Mouse (Mus musculus) stomach, embryonic 16.5 days (tissue): Measurements from ENCODE around the gene Pgap3. TPM values are rescaled to one million over a fixed set of nuclear protein-coding genes. Genes with fewer than 3 reads are reported as not detected.

Experiments
- ATAC-seq: fragments of 200-750 bp; cut with Nextera tagmentation; 2 replicates; pipeline ENCODE4 v1.8.0; 2017; ENCODE audit warnings: moderate number of reproducible peaks, moderate TSS enrichment; ENCODE audit not compliant: insufficient read depth, low FRiP score
- H3K27ac ChIP-seq: fragments of 300-500 bp; sonication (generic); 2 replicates; pipeline ENCODE4 v1.5.1; 2014; ENCODE audit warnings: low read length
- H3K27me3 ChIP-seq: fragments of 300-500 bp; sonication (generic); 2 replicates; pipeline ENCODE4 v1.6.1; 2014; ENCODE audit warnings: low read length, control low read depth, mixed read lengths; ENCODE audit not compliant: control insufficient read depth, insufficient read depth
- H3K36me3 ChIP-seq: fragments of 300-500 bp; sonication (generic); 2 replicates; pipeline ENCODE4 v1.6.1; 2014; ENCODE audit warnings: low read length; ENCODE audit not compliant: control insufficient read depth, insufficient read depth
- H3K4me1 ChIP-seq: fragments of 300-500 bp; sonication (generic); 2 replicates; pipeline ENCODE4 v1.6.1; 2014; ENCODE audit warnings: low read length, control low read depth, mixed read lengths; ENCODE audit not compliant: control insufficient read depth, insufficient read depth
- H3K4me2 ChIP-seq: fragments of 300-500 bp; sonication (generic); 2 replicates; pipeline ENCODE4 v1.6.1; 2014; ENCODE audit warnings: low read depth, low read length, mixed read lengths
- H3K4me3 ChIP-seq: fragments of 300-500 bp; sonication (generic); replicated peaks from 2 replicates; pipeline ENCODE4 v1.5.1; 2014; ENCODE audit warnings: mild to moderate bottlenecking, low read length
- H3K9ac ChIP-seq: fragments of 300-500 bp; sonication (generic); 2 replicates; pipeline ENCODE4 v1.6.1; 2014; ENCODE audit warnings: low read length
- H3K9me3 ChIP-seq: fragments of 300-500 bp; sonication (generic); replicated peaks from 2 replicates; pipeline ENCODE4 v1.6.1; 2016; ENCODE audit warnings: low read length, control low read depth; ENCODE audit not compliant: control insufficient read depth
- WGBS: fragments of 180-500 bp; shearing (Covaris S2); extraction: QIAGEN DNeasy Blood & Tissue Kit; methylation state at CpG from one replicate; pipeline ENCODE4 v1.1.7; 2014; 5-methylcytosine and 5-hydroxymethylcytosine counted together
- polyA plus RNA-seq: library from polyadenylated mRNA; unstranded; fragments of >200 nt; fragmentation: Nextera tagmentation; extraction: Ambion mirVana; gene quantifications from 2 replicates; pipeline ENCODE4 v1.2.1, GENCODE M21; 2015

Gene Pgap3
- 16.4 and 17.0 TPM in 2 replicates for polyA plus RNA-seq

DNA sequence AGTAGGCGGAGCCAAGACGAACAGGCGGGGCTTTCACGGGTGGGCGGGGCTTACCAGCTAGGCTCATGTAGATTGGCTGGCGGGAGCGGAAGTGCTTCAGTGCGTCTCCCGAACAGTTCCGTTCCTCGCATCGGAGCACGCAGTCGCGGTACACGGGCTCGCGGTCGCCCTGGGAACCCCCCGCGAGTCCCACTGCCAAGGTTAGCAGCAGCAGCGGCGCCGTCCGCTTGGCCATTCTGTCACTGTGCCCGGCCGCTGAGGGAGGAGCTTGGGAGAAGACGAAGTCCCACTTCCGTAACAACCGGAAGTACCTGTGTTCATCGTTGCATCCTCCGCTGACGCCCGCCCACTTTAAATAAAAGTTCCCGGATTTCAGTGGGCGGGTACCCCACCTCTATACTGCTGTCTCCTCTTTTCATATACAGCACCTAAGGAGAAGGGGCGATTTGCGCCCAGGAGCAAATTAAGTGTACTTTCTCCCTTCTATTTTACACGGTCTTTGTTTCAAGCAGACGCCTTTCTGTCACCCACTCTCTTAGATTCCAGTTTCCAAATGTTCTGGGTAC, at the start of gene Pgap3:
Gene Pgap3 (minus strand): TSS at position 330 of the 566 bp plus-strand sequence.
- Histone ChIP-seq H3K36me3 (no peaks in the 10 kb centered on the region), H3K9me3 (no peaks in the 10 kb centered on the region), H3K4me1 (peaks cover 13% of the 10 kb centered on the region), H3K4me3 (peak within 1 kb of the TSS; percentile 72), H3K27ac (peak within 1 kb of the TSS; percentile 97), H3K9ac (peak within 1 kb of the TSS; percentile 86), H3K4me2 (peak within 1 kb of the TSS; percentile 53), H3K27me3 (no peaks in the 10 kb centered on the region)
- peak; percentile 87 for ATAC-seq
- WGBS = under 1% methylated on average over 40 of the region's 40 CpGs

DNA sequence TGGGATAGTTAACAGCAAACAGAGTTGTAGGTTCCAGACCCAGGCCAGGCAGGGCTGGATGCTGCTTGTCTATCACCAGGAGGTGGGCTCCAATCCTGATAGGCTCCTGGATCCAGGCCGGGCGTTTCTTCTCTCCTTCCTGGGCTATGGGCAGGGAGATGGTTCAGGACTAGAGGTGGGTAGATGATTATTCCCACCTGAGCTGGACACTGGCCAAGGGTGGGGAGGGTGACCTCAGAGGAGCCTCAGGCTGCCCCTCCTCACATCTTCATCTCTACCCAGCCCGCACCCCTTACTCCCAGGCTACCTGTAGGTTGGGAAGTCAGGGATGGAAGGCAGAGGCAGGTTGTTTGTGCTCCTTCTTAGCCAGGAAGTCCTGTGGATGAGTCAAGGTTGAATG, 49.1 kb upstream of the Pgap3 start:
- H3K9me3 ChIP-seq = no peaks in the 10 kb centered on the region
- H3K4me3 ChIP-seq = peak overlapping the region; percentile 51
- 65% methylated on average over 3 of the region's 3 CpGs for WGBS
- H3K36me3 ChIP-seq = 0 out of 2 replicates have a peak, but pooled peaks cover 3% of the 10 kb centered on the region
- no peak overlapping the region; the same call in 1 of the 2 replicates for H3K27ac ChIP-seq
- no peak for ATAC-seq
- 0 out of 2 replicates have a peak overlapping the region, but pooled peaks have one; percentile 50 for H3K9ac ChIP-seq
- H3K4me2 ChIP-seq = peak overlapping the region; percentile 54
- H3K27me3 ChIP-seq = peaks cover 7% of the 10 kb centered on the region; the same call in 1 of the 2 replicates
- peaks cover 27% of the 10 kb centered on the region for H3K4me1 ChIP-seq

- peak; percentile 70 for ATAC-seq
- 29% methylated on average over 13 of the region's 13 CpGs for WGBS
- Histone ChIP-seq H3K27me3 (peaks cover 7% of the 10 kb centered on the region; the same call in 1 of the 2 replicates), H3K36me3 (0 out of 2 replicates have a peak, but pooled peaks cover 1% of the 10 kb centered on the region), H3K4me2 (peak overlapping the region; percentile 54), H3K4me3 (peak overlapping the region; percentile 51), H3K4me1 (peaks cover 27% of the 10 kb centered on the region), H3K27ac (peak overlapping the region; percentile 94), H3K9me3 (no peaks in the 10 kb centered on the region), H3K9ac (peak overlapping the region; percentile 83)
Measured at GRCm38 (mm10) chr11:98448191-98448790, 48.0 kb upstream of the Pgap3 start.

- no peaks in the 10 kb centered on the region for H3K9me3 ChIP-seq
- no peak; the same call in 1 of the 2 replicates for ATAC-seq
- H3K27ac ChIP-seq = peak overlapping the region; percentile 94
- H3K36me3 ChIP-seq = no peaks in the 10 kb centered on the region
- peak overlapping the region; percentile 51 for H3K4me3 ChIP-seq
- peak overlapping the region; percentile 50 for H3K4me2 ChIP-seq
- peak overlapping the region; percentile 83 for H3K9ac ChIP-seq
- peaks cover 7% of the 10 kb centered on the region; the same call in 1 of the 2 replicates for H3K27me3 ChIP-seq
- peaks cover 27% of the 10 kb centered on the region for H3K4me1 ChIP-seq
- 11% methylated on average over 7 of the region's 7 CpGs for WGBS
Measured at GRCm38 (mm10) chr11:98447475-98447834, 47.2 kb upstream of the Pgap3 start.

GRCm38 (mm10) chr11:98446562-98447474, 46.5 kb upstream of the Pgap3 start:
- peaks cover 7% of the 10 kb centered on the region; the same call in 1 of the 2 replicates for H3K27me3 ChIP-seq
- peak overlapping the region; percentile 94 for H3K27ac ChIP-seq
- ATAC-seq = peak; percentile 84
- peak overlapping the region; percentile 51 for H3K4me3 ChIP-seq
- H3K4me1 ChIP-seq = peaks cover 27% of the 10 kb centered on the region
- H3K4me2 ChIP-seq = peak overlapping the region; percentile 50
- 2% methylated on average over 33 of the region's 33 CpGs for WGBS
- no peaks in the 10 kb centered on the region for H3K36me3 ChIP-seq
- H3K9me3 ChIP-seq = no peaks in the 10 kb centered on the region; the same call in 1 of the 2 replicates
- peak overlapping the region; percentile 83 for H3K9ac ChIP-seq

DNA sequence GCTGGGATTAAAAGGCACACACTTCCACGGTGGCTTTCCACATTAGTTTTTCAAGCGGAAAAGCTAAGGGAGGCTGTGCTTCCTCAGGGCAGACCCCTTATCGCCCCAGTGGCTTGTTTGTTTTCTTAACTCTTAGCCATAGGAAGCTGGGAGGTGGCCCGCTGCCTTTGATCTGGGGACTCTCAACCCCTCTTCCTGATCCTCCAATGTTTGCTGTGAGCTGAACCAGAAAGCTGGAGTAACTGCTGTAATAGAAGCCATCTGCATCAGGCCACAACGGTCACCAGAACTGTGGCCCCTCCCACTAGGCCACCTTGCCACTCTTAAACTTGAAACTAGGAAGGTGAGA, 45.9 kb upstream of the Pgap3 start, which contains the start of gene Grb7:
Gene Grb7 (plus strand): TSS at position 182 of the 349 bp plus-strand sequence.
- no peak for ATAC-seq
- WGBS = 8% methylated on average over 5 of the region's 5 CpGs
- H3K4me2 ChIP-seq = peak within 1 kb of the TSS; percentile 50
- H3K9ac ChIP-seq = peak within 1 kb of the TSS; percentile 83
- no peaks in the 10 kb centered on the region; the same call in 1 of the 2 replicates for H3K9me3 ChIP-seq
- peaks cover 27% of the 10 kb centered on the region for H3K4me1 ChIP-seq
- peak within 1 kb of the TSS; percentile 94 for H3K27ac ChIP-seq
- H3K4me3 ChIP-seq = peak within 1 kb of the TSS; percentile 51
- H3K27me3 ChIP-seq = peaks cover 7% of the 10 kb centered on the region; the same call in 1 of the 2 replicates
- no peaks in the 10 kb centered on the region for H3K36me3 ChIP-seq

DNA sequence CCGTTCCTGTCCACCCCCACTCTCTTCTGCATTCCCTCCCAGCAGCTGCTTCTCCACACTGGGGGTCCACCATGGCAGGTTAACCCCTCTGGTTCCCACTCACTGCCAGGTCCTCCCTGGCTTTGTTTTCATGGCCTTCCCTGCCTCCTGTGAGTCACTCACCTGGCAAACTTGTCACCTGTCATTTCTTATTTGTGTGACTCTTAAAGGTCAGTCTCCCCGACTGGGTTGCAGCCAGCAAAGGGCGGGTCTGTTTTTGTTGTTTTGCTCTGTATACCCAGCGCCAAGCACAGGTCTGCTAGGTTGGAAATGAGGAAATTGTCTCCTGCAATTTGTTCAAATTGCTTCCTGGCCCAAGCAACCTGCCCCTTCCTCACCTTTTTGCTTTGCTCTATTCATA, 45.4 kb upstream of the Pgap3 start:
- H3K9ac ChIP-seq = peak overlapping the region; percentile 5; the same call in 1 of the 2 replicates
- H3K27ac ChIP-seq = peak overlapping the region; percentile 94
- no peak overlapping the region for H3K4me3 ChIP-seq
- H3K36me3 ChIP-seq = no peaks in the 10 kb centered on the region
- ATAC-seq = no peak
- H3K27me3 ChIP-seq = peaks cover 7% of the 10 kb centered on the region; the same call in 1 of the 2 replicates
- peaks cover 27% of the 10 kb centered on the region for H3K4me1 ChIP-seq
- no peaks in the 10 kb centered on the region; the same call in 1 of the 2 replicates for H3K9me3 ChIP-seq
- H3K4me2 ChIP-seq = no peak overlapping the region
- 35% methylated on average over 4 of the region's 4 CpGs for WGBS

DNA sequence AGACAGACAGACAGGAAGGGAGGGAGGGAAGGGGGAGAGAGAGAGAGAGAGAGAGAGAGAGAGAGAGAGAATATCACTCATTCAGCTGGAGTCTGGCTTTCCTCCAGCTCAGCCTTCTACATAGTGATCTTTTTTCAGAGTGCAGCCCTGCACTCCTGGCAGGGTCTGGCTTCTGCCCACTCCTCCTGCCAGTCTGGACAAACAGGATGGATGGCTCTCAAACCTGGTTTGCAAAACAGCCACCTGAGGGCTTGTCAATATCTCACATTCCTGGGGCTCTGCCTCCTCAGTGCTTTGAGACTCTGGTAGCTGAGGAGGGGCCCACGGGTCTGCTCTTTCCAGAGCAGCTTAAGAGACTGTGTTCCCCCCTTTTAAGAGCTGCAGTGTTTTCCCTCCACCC, 44.9 kb upstream of the Pgap3 start:
- Histone ChIP-seq H3K27ac (peak overlapping the region; percentile 94), H3K4me3 (no peak overlapping the region), H3K4me2 (no peak overlapping the region), H3K9ac (peak overlapping the region; percentile 5; the same call in 1 of the 2 replicates), H3K27me3 (peaks cover 7% of the 10 kb centered on the region; the same call in 1 of the 2 replicates), H3K36me3 (no peaks in the 10 kb centered on the region), H3K4me1 (peaks cover 27% of the 10 kb centered on the region), H3K9me3 (no peaks in the 10 kb centered on the region; the same call in 1 of the 2 replicates)
- WGBS = 21% methylated on average over 1 of the region's 1 CpGs
- no peak for ATAC-seq
